ENCODE assay signal across 24 mouse cellular contexts in the genomic region with DNA sequence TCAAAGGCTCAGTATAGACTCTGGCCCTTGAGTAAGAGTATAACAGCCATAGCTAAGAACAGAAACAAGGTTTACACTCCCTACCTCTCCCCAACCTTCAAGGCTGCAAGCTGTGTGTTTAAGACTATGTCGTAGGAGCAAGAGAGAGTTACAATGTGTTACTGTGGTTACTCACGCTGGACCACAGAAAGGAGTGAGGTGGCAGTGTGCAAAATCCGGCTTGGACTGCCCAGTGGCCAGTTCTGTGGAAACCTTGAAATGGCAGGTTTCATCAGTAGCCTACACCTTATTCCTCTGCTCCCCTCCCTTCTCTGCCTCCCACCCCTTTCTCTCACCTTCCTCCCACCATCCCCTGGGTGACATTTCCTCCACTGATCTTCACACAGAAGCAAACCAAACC.
A peak's percentile ranks its signal among the peaks of the same experiment; 100 is the strongest.
DNase-seq lines count a peak whose midpoint lies in the region; ATAC-seq and TF ChIP-seq lines count a peak whose summit lies in the region.
"Had no signal": no experiment of that assay in that cellular context is flagged by ENCODE, and none has a peak within 500 bp of the region (broad histone marks: within the 10 kb centered on the region; RNA-seq: fewer than 3 reads in every experiment).

No protein-coding gene starts in this region.

- no peak for TF ChIP-seq CTCF in midbrain, postnatal 0 days (IDR thresholded peaks at IDR 0.05)

- peak; percentile 36 for DNase-seq in heart, adult 11 months
- DNase-seq in heart, adult 9 months (ENCODE audit: low spot score in 2 of 2) = no peak
- DNase-seq in natural killer cell, adult 2 months (ENCODE audit: low spot score in 2 of 2) = peak; percentile 54 to 71
- no peak for DNase-seq in kidney, postnatal 10 days
- DNase-seq in midbrain, postnatal 0 days (ENCODE audit: low spot score) = no peak
- DNase-seq: adrenal gland, adult 2 months; adrenal gland, postnatal 10 days; adrenal gland, postnatal 25 days; B cell, adult 2 months; cerebellum, adult 11 months; cerebellum, adult 18-20 months; cerebellum, adult 8-10 months; cerebellum, adult 9-11 months; cerebellum, postnatal 14 days; cerebellum, postnatal 36 days; embryo, embryonic 11 days had no signal

- no peak overlapping the region for H3K9ac ChIP-seq in midbrain, postnatal 0 days (replicated peaks; ENCODE audit: low read length, poor library complexity, severe bottlenecking)
- H3K9ac ChIP-seq: embryonic facial prominence, embryonic 13.5 days; embryonic facial prominence, embryonic 15.5 days; forebrain, embryonic 12.5 days had no signal

- no peak overlapping the region for H3K27ac ChIP-seq in midbrain, postnatal 0 days (ENCODE audit: low read depth, low read length)
- H3K27ac ChIP-seq: embryonic facial prominence, embryonic 13.5 days; embryonic facial prominence, embryonic 15.5 days; forebrain, embryonic 10.5 days; forebrain, embryonic 12.5 days had no signal

- no peak overlapping the region for H3K4me3 ChIP-seq in midbrain, postnatal 0 days (ENCODE audit: low read depth, low read length)
- H3K4me3 ChIP-seq: embryonic facial prominence, embryonic 13.5 days; embryonic facial prominence, embryonic 15.5 days; erythroblast, embryonic 14.5 days; forebrain, embryonic 10.5 days; forebrain, embryonic 12.5 days had no signal

- no peaks in the 10 kb centered on the region for H3K9me3 ChIP-seq in midbrain, postnatal 0 days (ENCODE audit: low read length)
- H3K9me3 ChIP-seq: embryonic facial prominence, embryonic 13.5 days; embryonic facial prominence, embryonic 15.5 days; forebrain, embryonic 10.5 days; forebrain, embryonic 12.5 days had no signal

- H3K4me1 ChIP-seq in midbrain, postnatal 0 days (ENCODE audit: insufficient read depth, low read length) = no peaks in the 10 kb centered on the region
- H3K4me1 ChIP-seq: embryonic facial prominence, embryonic 13.5 days; embryonic facial prominence, embryonic 15.5 days; forebrain, embryonic 10.5 days; forebrain, embryonic 12.5 days had no signal

- WGBS in midbrain, postnatal 0 days = 67% methylated on average over 3 of the region's 3 CpGs

- ATAC-seq in megakaryocyte, adult 5-6 weeks (ENCODE audit: poor library complexity, severe bottlenecking) = peak; percentile 59
- no peak for ATAC-seq in midbrain, postnatal 0 days (ENCODE audit: low FRiP score)
- ATAC-seq: forebrain, embryonic 14.5 days; forebrain, embryonic 16.5 days had no signal

- H3K4me2 ChIP-seq in midbrain, postnatal 0 days (ENCODE audit: low read depth, low read length, poor library complexity, severe bottlenecking) = no peak overlapping the region
- H3K4me2 ChIP-seq: embryonic facial prominence, embryonic 13.5 days; embryonic facial prominence, embryonic 15.5 days; forebrain, embryonic 12.5 days had no signal

- H3K27me3 ChIP-seq in midbrain, postnatal 0 days (ENCODE audit: insufficient read depth, low read length) = no peaks in the 10 kb centered on the region
- H3K27me3 ChIP-seq: embryonic facial prominence, embryonic 13.5 days; embryonic facial prominence, embryonic 15.5 days; forebrain, embryonic 12.5 days had no signal

- H3K36me3 ChIP-seq in midbrain, postnatal 0 days (ENCODE audit: insufficient read depth, low read length) = no peaks in the 10 kb centered on the region
- H3K36me3 ChIP-seq: embryonic facial prominence, embryonic 13.5 days; embryonic facial prominence, embryonic 15.5 days; forebrain, embryonic 10.5 days; forebrain, embryonic 12.5 days had no signal

Comparison
In these comparisons a context has a peak if more than half of its experiments do, and no peak if none do; other contexts are left out.
1. DNase-seq: peak in heart, adult 11 months (single experiment) and natural killer cell, adult 2 months (2 of 2); none in heart, adult 9 months (0 of 2), kidney, postnatal 10 days (single experiment) and midbrain, postnatal 0 days (single experiment).